Mouse (Mus musculus) testis, adult 2 months (tissue): ENCODE measurements at regions not wholly inside any gene's neighbourhood (a gene's known extent, or its start where the extent isn't known, plus 50 kb on each side); places are given as distances from the start of the nearest gene placed in this dataset.

ENCODE experiments used
- CTCF ChIP-seq: fragments of 200-500 bp; IDR thresholded peaks from 2 replicates; pipeline ENCODE4 v1.5.1; 2012; ENCODE audit warnings: low read depth, mild to moderate bottlenecking, inconsistent platforms, low read length, moderate library complexity; ENCODE audit not compliant: control insufficient read depth, insufficient read depth, insufficient replicate concordance
- POLR2A ChIP-seq: fragments of 200-500 bp; IDR thresholded peaks from 2 replicates; pipeline ENCODE4 v1.6.1; 2012; ENCODE audit warnings: low read depth, mild to moderate bottlenecking, inconsistent platforms, low read length, moderate library complexity; ENCODE audit not compliant: control insufficient read depth

DNA sequence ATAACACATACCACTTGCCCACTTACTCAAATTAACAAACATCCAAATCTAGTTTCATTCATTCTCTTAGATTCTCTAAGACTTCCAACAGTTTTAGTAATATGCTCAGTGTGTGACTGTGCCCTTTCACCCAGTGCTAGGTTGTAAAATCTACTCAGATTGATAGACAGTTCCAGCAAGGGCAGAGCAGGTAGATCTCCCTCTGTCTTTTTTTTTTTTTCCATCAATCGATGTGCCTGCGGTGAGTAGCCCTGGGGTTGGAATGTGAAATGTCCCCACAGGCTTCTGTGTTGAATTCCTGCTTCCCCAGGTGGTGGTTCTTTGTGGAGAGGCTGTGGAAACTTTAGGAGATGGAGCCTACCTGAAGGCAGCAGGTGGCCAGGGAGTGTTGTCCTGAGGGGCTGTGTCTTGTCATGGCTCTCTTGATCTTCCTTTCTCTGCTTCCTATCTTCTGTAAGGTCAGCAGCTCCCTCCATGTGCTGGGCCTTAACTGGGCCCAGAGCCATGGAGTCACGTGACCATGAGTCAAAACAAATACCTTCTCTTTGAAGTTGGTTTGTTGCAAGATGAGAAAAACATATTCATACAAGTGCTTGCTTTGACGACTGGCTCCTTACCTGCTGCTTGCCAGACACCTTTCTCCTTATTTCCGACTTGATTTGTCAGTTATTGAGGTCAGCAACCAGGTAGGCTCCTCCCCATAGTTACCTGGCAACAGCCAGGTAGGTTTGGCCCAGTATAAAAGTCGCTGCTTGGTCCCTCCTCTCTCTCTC is 394.5 kb downstream of the Etnk1 start:
- TF ChIP-seq CTCF = no peak
- TF ChIP-seq POLR2A = no peak
